Mouse (Mus musculus) heart, embryonic 13.5 days (tissue): ENCODE results near the gene Zdhhc3. TPM values are rescaled to one million over a fixed set of nuclear protein-coding genes. Genes with fewer than 3 reads are reported as not detected.

Source experiments
- ATAC-seq: fragments of 200-750 bp; cut with Nextera tagmentation; 2 replicates; pipeline ENCODE4 v1.8.0; 2017; ENCODE audit warnings: moderate TSS enrichment; ENCODE audit not compliant: insufficient number of reproducible peaks, low FRiP score, low TSS enrichment; ENCODE audit errors: extremely low read depth
- H3K27ac ChIP-seq: fragments of 300-500 bp; sonication (generic); replicated peaks from 2 replicates; pipeline ENCODE4 v1.5.1; 2015; ENCODE audit warnings: moderate library complexity, mild to moderate bottlenecking, inconsistent platforms
- H3K27me3 ChIP-seq: fragments of 300-500 bp; sonication (generic); replicated peaks from 2 replicates; pipeline ENCODE4 v1.6.1; 2015; ENCODE audit warnings: mild to moderate bottlenecking, inconsistent platforms
- H3K36me3 ChIP-seq: fragments of 300-500 bp; sonication (generic); 2 replicates; pipeline ENCODE4 v1.6.1; 2015; ENCODE audit warnings: mild to moderate bottlenecking, inconsistent platforms
- H3K4me1 ChIP-seq: fragments of 300-500 bp; sonication (generic); 2 replicates; pipeline ENCODE4 v1.6.1; 2015; ENCODE audit warnings: inconsistent platforms
- H3K4me2 ChIP-seq: fragments of 300-500 bp; sonication (generic); 2 replicates; pipeline ENCODE4 v1.6.1; 2015; ENCODE audit warnings: inconsistent platforms, mild to moderate bottlenecking, moderate library complexity
- H3K4me3 ChIP-seq: fragments of 300-500 bp; sonication (generic); 2 replicates; pipeline ENCODE4 v1.5.1; 2015; ENCODE audit warnings: moderate library complexity, mild to moderate bottlenecking, inconsistent platforms
- H3K9ac ChIP-seq: fragments of 300-500 bp; sonication (generic); 2 replicates; pipeline ENCODE4 v1.6.1; 2015; ENCODE audit warnings: inconsistent platforms, mild to moderate bottlenecking, moderate library complexity
- H3K9me3 ChIP-seq: fragments of 300-500 bp; sonication (generic); 2 replicates; pipeline ENCODE4 v1.6.1; 2016; ENCODE audit warnings: inconsistent platforms
- WGBS: fragments of 180-500 bp; shearing (Covaris S2); methylation state at CpG from one replicate; pipeline ENCODE4 v1.1.7; 2015; ENCODE audit warnings: mixed read lengths; 5-methylcytosine and 5-hydroxymethylcytosine counted together
- polyA plus RNA-seq: library from polyadenylated mRNA; unstranded; fragments of >200 nt; fragmentation: Nextera tagmentation; extraction: Ambion mirVana; gene quantifications from 2 replicates; pipeline ENCODE4 v1.2.1, GENCODE M21; 2015

The Zdhhc3 gene
- polyA plus RNA-seq, 1 experiment from 2014 or later = 48.2 TPM

DNA sequence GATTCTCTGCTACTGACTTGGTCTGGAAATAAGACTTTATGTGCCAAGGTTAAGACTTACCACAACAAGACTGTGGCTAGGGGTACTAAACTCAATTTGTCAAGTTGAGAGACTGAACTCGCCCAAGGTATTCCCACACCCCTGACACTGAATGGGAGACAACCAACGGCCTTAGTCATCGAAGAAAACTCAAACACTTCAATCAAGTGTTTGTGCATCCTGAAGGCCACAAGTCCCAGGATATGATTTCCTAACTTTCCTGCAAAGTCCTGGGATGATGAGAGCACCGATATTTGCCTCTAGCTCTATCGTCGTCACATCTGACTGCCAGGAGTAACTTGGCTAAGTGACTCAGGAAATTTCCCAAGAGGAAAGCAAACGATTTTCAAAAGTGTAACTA lies 3.8 kb downstream of the Zdhhc3 start:
- no peaks in the 10 kb centered on the region for H3K27me3 ChIP-seq
- H3K36me3 ChIP-seq = peaks cover 18% of the 10 kb centered on the region
- no peak overlapping the region for H3K27ac ChIP-seq
- H3K4me3 ChIP-seq = no peak overlapping the region
- H3K4me1 ChIP-seq = peaks cover 21% of the 10 kb centered on the region
- ATAC-seq = no peak
- 87% methylated on average over 7 of the region's 7 CpGs for WGBS
- no peaks in the 10 kb centered on the region for H3K9me3 ChIP-seq
- H3K4me2 ChIP-seq = no peak overlapping the region
- H3K9ac ChIP-seq = no peak overlapping the region

DNA sequence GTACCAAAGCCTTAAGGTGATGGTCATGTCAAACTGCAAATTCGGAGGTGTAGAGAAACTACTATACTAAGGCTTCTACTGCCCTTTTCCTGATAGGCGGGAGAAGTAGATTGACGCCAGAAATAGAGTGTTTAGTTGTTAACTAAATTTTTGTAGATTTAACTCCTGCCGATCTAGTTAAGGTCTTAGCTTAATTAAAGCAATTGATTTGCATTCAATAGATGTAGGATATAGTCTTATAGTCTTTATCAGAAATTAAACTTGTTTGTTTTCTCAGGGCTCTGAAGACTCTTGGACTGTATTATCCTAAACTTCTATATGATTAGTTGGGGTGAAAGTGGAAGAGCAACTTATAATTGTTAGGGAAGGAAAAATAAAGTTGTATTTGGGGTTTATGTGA lies 5.8 kb downstream of the Zdhhc3 start:
- Histone ChIP-seq H3K36me3 (peaks cover 28% of the 10 kb centered on the region), H3K9me3 (no peaks in the 10 kb centered on the region), H3K9ac (no peak overlapping the region), H3K27ac (no peak overlapping the region), H3K4me3 (no peak overlapping the region), H3K4me1 (peaks cover 10% of the 10 kb centered on the region), H3K4me2 (no peak overlapping the region), H3K27me3 (no peaks in the 10 kb centered on the region)
- WGBS = 82% methylated on average over 4 of the region's 4 CpGs
- no peak for ATAC-seq

DNA sequence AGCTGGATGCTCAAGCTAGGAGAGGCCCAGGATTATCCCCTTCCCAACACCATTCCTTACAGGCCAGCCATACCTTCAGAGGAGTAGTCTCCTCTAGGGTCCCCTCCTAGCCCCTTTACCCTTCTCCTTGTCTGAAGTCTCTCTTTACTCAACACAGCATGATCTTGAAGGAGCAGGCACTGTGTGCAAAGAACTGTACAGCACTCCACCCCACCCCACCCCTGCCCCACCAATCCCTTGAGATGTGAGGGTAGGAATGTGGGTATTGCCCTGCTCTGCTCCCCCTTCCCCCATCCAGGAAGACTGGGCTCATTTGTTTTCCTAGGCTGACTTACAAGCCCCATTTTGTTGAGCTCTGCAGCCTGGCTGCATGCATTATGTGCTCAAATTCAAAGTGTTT lies 8.6 kb downstream of the Zdhhc3 start:
- Histone ChIP-seq H3K9ac (no peak overlapping the region), H3K4me2 (no peak overlapping the region), H3K27me3 (no peaks in the 10 kb centered on the region), H3K4me3 (no peak overlapping the region), H3K4me1 (no peaks in the 10 kb centered on the region), H3K9me3 (no peaks in the 10 kb centered on the region), H3K36me3 (peaks cover 45% of the 10 kb centered on the region), H3K27ac (no peak overlapping the region)
- ATAC-seq = no peak

DNA sequence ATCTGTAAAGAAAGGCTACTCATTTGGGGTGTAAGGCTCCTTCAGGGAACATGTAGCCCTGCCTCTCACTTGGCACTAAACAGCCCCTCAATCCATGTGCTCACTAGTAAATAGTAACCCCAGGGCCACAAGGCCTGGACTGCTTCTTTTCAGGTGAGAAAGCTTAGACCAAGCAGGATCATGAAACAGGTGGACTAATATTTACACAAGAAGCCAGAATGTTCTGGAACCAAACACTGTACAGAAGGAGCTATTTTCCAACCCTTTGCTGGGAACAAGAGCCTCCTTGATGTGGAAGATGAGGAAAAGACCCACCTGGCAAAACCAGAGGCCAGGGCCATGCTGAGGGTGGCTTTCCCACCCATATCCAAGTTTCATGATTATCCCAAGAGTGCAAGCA lies 9.6 kb downstream of the Zdhhc3 start:
- H3K9me3 ChIP-seq = no peaks in the 10 kb centered on the region
- H3K27me3 ChIP-seq = no peaks in the 10 kb centered on the region
- peaks cover 54% of the 10 kb centered on the region for H3K36me3 ChIP-seq
- H3K27ac ChIP-seq = no peak overlapping the region
- no peaks in the 10 kb centered on the region for H3K4me1 ChIP-seq
- ATAC-seq = no peak
- no peak overlapping the region for H3K9ac ChIP-seq
- no peak overlapping the region for H3K4me3 ChIP-seq
- H3K4me2 ChIP-seq = no peak overlapping the region

DNA sequence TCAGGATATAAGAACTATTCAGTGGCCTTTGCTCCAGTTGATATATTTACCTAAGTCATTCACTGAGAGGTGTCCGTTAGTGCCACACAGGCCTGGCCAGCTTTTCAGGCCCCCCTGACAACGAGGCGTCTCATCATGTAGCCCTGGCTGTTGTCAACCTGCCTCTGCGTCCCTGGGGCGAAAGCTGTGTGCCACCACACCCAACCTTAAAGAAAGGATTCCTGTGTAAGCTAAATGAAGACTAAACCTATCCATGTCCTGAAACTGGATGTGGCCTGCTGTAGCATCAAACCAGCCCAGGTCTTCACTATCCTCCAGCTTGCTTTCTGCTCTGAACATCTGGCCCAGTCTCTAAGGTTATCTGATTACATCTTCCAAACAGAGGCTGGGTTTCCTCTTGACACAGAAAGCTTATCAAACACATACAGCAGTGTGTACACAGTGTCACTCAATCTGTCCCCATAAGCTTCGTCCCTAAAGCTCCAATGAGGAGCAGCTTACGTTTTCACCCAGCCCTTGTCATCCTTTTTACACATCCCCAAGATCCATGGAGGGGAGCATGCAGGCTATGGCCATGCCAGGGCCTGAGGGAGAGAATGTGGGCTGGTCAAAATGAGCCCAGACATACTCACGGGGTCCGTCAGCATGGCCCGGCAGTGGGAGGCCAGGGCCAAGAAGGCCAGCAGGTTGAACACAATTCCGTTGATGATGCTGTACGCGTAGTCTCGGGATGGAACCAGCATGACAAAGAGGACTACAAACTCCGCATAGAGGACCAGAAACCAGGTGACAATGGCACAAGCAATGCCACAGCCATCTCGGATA lies 13.2 kb downstream of the Zdhhc3 start:
- Histone ChIP-seq H3K9me3 (no peaks in the 10 kb centered on the region), H3K27ac (no peak overlapping the region), H3K4me3 (no peak overlapping the region), H3K9ac (no peak overlapping the region), H3K27me3 (no peaks in the 10 kb centered on the region), H3K4me2 (no peak overlapping the region), H3K36me3 (peaks cover 78% of the 10 kb centered on the region), H3K4me1 (no peaks in the 10 kb centered on the region)
- no peak for ATAC-seq
- WGBS = 93% methylated on average over 16 of the region's 16 CpGs

DNA sequence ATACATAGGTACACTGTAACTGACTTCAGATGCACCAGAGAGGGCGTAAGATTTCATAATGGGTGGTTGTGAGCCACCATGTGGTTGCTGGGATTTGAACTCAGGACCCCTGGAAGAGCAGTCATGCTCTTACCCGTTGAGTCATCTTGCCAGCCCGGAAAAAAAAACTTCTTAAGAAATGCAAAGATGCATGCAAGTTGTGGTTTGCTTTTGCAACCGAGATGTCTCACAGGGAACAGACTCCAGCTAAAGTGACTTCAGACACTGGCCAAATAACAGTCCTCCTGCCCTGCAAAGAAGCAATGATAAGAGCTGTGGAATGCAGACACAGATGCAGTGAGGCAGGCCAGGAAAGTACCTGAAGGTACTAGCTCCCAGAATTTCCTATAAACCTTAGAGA lies 22.2 kb downstream of the Zdhhc3 start:
- Histone ChIP-seq H3K4me2 (no peak overlapping the region), H3K4me3 (no peak overlapping the region), H3K4me1 (no peaks in the 10 kb centered on the region), H3K36me3 (peaks cover 88% of the 10 kb centered on the region), H3K27ac (no peak overlapping the region), H3K9ac (no peak overlapping the region), H3K27me3 (no peaks in the 10 kb centered on the region), H3K9me3 (no peaks in the 10 kb centered on the region)
- WGBS = 76% methylated on average over 4 of the region's 4 CpGs
- ATAC-seq = no peak

DNA sequence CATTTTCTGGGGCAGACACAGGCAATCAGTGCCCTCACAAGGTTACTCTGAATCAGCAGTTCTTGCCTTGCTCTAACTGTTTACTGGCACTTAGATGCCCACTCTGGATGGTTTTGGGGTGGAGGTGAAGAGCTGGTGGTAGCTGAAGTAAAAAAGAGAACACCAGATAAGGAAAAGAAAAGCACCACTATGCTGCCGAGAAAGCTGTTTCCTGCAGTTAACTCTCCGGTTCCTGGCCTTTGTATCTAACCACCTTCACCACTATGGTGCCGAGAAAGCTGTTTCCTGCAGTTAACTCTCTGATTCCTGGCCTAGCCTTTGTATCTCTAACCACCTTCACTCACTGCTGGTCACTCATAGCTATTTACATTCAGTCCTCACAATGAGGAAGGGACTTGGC lies 25.4 kb downstream of the Zdhhc3 start:
- H3K4me2 ChIP-seq = no peak overlapping the region
- no peaks in the 10 kb centered on the region for H3K4me1 ChIP-seq
- no peaks in the 10 kb centered on the region for H3K27me3 ChIP-seq
- H3K27ac ChIP-seq = 0 out of 2 replicates have a peak overlapping the region, but pooled peaks have one; percentile 12
- WGBS = 60% methylated on average over 3 of the region's 3 CpGs
- ATAC-seq = no peak
- no peak overlapping the region for H3K4me3 ChIP-seq
- peaks cover 93% of the 10 kb centered on the region for H3K36me3 ChIP-seq
- H3K9ac ChIP-seq = no peak overlapping the region
- H3K9me3 ChIP-seq = no peaks in the 10 kb centered on the region

DNA sequence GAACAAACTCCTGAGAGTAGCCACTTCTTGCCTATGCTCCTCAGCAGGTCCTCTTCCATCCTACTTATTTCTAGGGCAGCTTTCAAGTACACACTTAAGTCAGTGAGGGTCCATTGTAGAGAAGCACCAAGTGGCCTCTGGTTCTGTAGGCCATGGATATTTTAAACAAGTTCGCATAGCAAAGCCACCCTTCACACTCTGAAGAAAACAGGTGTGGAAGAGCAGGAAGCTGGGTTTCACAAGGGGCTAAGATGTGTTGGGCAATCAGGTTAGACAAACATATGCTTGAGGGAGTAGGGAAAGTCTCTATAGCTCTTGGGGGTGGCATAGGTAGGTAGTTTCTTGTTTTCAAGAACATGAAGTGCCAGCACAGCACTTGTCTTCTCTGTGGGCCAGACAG lies 27.6 kb downstream of the Zdhhc3 start:
- Histone ChIP-seq H3K36me3 (peaks cover 97% of the 10 kb centered on the region), H3K4me2 (no peak overlapping the region), H3K4me1 (no peaks in the 10 kb centered on the region), H3K27ac (no peak overlapping the region), H3K27me3 (no peaks in the 10 kb centered on the region), H3K9ac (no peak overlapping the region), H3K9me3 (no peaks in the 10 kb centered on the region), H3K4me3 (no peak overlapping the region)
- no peak for ATAC-seq
- 77% methylated on average over 1 of the region's 1 CpGs for WGBS

DNA sequence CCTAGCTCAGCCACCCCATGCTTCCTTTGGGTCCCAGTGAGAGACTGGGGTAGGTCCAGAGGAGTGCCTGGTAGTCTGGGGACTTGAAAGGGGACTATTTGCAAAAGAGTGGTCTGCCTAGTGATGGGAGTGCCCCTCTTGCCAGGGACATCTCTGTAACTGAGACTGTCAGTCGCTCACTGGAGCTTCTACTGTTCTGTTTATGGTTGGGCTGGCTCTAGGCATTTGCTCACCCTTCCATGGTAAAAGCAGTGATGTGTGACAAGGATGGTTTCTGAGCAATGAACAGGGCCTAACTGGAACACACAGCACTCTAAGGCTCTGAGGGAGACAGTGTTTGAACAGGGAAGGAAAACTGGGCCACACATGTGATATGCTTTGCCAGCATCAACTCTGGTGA lies 32.2 kb downstream of the Zdhhc3 start:
- no peak overlapping the region for H3K27ac ChIP-seq
- H3K9ac ChIP-seq = no peak overlapping the region
- H3K27me3 ChIP-seq = no peaks in the 10 kb centered on the region
- no peak overlapping the region for H3K4me3 ChIP-seq
- no peak overlapping the region for H3K4me2 ChIP-seq
- WGBS = 70% methylated on average over 1 of the region's 1 CpGs
- no peaks in the 10 kb centered on the region for H3K9me3 ChIP-seq
- H3K4me1 ChIP-seq = no peaks in the 10 kb centered on the region
- peaks cover 96% of the 10 kb centered on the region for H3K36me3 ChIP-seq
- ATAC-seq = no peak

DNA sequence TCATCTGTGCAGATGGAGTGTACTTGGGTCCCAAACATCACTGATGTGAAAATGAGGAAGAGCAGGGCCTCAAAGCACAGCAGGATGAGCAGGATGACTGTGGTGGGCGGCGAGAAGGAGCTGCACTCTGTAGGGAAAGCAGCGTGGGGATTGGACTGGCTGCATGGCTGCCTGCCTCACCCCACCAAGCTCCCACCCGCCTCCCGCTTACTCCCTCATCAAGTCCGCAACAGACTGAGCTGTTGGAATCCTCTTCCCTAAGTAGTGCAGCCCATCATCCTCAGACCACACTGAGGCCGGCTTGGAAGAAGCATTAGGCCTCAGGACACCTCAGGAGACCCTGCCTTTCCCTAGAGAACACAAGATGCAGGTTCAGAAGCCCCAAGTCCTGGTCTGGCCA lies 32.6 kb downstream of the Zdhhc3 start:
- no peak for ATAC-seq
- no peaks in the 10 kb centered on the region for H3K27me3 ChIP-seq
- H3K9ac ChIP-seq = no peak overlapping the region
- WGBS = 95% methylated on average over 7 of the region's 7 CpGs
- no peak overlapping the region for H3K27ac ChIP-seq
- peaks cover 96% of the 10 kb centered on the region for H3K36me3 ChIP-seq
- H3K4me1 ChIP-seq = no peaks in the 10 kb centered on the region
- H3K9me3 ChIP-seq = no peaks in the 10 kb centered on the region
- H3K4me3 ChIP-seq = no peak overlapping the region
- no peak overlapping the region for H3K4me2 ChIP-seq

DNA sequence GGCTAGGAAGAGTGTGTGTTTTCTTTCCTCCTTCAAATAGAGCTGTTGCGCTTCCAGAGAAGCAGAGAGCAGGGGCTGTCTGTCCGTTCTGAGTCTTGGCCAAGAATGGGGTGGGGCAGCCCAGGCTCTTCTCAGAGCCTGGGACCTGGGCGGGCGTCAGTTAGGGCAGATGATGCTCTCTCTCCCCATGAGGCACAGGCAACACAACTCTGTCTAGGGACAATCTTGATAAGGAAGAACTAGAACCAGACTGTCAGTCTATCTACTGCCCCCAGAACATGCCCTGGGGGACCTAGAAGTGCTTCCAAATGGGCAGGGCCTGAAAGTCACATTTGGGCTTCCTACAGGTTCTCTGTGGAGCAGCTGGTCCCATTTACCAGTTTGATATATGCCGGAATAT lies 33.9 kb downstream of the Zdhhc3 start:
- Histone ChIP-seq H3K4me1 (no peaks in the 10 kb centered on the region), H3K4me2 (no peak overlapping the region), H3K9ac (no peak overlapping the region), H3K4me3 (no peak overlapping the region), H3K27me3 (no peaks in the 10 kb centered on the region), H3K9me3 (no peaks in the 10 kb centered on the region), H3K36me3 (peaks cover 96% of the 10 kb centered on the region), H3K27ac (no peak overlapping the region)
- WGBS = 77% methylated on average over 5 of the region's 5 CpGs
- ATAC-seq = no peak

DNA sequence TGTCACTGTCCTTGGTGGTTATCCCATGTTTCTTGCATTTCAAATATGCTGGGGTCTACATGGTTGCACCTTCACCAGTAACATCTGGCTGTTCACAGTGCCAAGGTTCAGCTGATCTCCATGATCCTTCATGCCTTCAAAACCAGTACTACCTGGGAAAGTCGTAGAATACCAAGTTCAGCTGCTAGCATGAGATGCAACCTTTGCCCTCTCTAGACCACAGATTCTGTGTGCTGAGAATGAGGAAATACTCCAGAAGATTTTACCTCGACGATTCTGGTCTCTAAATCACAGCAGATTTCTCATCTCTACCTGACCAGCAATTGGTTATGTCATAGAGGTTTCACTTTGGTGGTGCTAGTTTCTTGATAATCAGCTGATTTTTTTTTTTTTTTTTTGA lies 52.8 kb downstream of the Zdhhc3 start:
- no peaks in the 10 kb centered on the region for H3K36me3 ChIP-seq
- WGBS = 88% methylated on average over 3 of the region's 3 CpGs
- no peaks in the 10 kb centered on the region for H3K27me3 ChIP-seq
- H3K4me2 ChIP-seq = no peak overlapping the region
- H3K9ac ChIP-seq = no peak overlapping the region
- no peak for ATAC-seq
- no peak overlapping the region for H3K27ac ChIP-seq
- H3K4me3 ChIP-seq = no peak overlapping the region
- peaks cover 8% of the 10 kb centered on the region; the same call in 1 of the 2 replicates for H3K4me1 ChIP-seq
- H3K9me3 ChIP-seq = no peaks in the 10 kb centered on the region
